Mouse (Mus musculus) cerebellum, postnatal 25 days (tissue): ENCODE measurements around the gene Grik3.
A peak's percentile ranks its signal among the peaks of the same experiment; 100 is the strongest.

Experiments used
- DNase-seq, 2 experiments: peaks; one replicate each; pipeline ENCODE4 v3.0.0; 2021; ENCODE audit warnings: mixed read lengths in 2 of 2

Gene Grik3

DNA sequence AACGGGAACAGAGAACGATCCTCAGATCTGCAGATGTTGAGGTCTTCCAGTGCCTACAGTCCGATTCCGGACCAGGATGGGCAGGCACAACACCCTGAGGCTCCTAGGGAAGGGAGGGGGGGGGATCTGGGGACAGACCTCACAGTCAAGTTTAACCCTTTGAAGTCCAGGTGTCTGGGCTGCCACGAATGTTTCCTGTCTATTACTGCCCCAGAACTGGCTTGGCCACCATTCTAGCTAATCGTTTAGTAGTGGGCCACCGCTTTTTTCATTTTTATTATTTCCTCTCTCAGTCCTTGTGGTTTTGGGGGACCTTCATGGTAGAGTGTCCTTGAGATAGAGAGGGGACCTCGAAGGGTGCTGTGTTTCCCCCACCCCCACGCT lies 1.6 kb downstream of the Grik3 start:
- no peak for DNase-seq

DNA sequence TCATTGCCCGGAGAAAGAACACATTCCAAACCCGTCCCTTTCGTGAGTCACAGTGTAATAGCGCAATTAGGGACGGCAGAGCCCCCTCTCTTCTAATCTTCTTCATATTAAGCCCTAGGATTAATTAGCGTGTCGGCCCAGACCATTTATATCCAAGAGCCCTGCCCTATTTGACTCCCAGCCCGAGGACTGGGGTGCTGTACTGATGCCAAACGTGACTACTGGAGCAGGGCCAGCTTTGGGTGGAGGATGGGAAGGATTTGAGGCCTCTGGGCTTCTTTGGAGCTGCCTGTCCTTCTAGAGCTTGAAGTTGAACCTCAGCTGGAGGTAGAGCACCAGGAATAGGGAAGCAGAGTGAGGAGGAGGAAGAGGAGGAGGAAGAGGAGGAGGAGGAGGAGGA lies 2.2 kb downstream of the Grik3 start:
- peak in 1 of 2 experiments; percentile 34 for DNase-seq

DNA sequence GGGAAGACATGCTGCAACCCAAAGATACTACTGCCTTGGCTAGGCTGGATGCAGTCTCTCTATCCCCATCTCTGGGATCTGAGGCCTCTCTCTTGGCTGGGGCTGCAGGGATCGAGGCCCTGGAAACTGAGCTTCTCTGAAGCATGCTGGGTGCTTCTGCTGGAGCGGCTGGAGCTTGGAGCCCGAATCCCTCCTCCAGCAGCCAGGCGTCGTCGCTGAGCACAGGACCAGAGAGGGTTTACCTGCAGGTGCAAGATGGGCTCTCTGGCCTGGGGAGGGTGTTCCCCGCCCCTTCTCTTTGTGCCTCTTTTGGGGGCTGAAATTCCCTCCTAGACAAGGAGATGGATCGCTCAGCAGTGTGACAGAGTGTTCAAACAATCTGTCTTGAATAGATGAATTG lies 2.6 kb downstream of the Grik3 start:
- DNase-seq = no peak

DNA sequence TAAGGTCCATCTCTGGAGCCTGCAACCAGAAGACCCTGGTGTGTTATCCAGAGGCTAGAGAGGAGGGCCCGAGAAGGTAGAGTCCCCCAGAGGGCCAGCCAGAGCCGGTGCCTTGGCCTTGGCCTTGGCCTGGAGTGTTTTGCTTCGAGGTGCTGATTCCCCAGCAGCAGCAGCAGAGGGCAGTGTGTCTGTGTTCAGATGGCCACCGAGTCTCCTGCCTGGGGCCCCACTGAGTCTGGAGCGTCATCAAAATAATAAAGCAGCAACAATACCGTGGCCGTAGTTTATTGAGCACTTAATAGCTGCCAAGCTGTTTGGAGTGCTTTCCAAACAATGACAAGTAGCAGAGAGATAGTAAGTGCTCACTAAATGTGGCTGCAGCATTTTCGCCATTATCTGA lies 5.0 kb downstream of the Grik3 start:
- no peak for DNase-seq

DNA sequence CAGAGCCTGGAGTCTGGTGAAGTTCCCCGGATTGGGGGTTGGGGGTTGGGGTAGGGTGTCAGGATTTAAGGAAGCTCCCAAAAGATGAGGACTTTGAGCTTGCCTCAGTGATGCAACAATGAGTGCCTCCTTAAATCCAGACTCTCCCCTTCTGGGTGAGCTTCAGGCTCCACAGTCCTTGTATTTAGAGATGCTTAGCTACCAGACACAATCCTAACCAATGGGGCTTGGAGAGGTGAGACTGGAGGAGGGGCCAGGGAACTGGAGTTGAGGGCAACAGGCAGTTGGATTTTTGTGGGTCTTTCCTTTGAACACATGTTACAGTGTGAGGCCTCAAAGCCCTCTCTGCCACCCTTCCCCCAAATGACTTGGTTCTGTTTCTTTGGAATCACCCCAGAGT lies 6.5 kb downstream of the Grik3 start:
- DNase-seq = no peak

DNA sequence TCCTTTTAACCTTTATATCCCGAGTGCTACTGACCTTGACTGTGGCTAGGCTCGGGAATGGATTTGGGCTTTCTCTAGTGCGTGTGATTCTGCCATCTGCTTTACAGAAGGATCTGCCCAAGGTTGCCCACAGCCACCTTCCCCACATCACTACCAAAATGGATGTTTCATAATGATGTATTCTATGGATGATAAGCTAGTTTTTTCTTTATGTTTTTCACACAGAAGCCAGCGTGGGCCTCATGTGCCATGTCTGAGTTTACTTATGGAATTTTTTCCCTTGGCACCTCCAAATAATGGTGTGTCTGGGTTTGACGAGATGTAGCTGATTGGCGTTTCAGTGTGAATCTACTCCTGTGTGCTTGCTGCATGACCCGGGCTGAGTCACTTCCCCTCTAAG lies 7.0 kb downstream of the Grik3 start:
- no peak for DNase-seq

DNA sequence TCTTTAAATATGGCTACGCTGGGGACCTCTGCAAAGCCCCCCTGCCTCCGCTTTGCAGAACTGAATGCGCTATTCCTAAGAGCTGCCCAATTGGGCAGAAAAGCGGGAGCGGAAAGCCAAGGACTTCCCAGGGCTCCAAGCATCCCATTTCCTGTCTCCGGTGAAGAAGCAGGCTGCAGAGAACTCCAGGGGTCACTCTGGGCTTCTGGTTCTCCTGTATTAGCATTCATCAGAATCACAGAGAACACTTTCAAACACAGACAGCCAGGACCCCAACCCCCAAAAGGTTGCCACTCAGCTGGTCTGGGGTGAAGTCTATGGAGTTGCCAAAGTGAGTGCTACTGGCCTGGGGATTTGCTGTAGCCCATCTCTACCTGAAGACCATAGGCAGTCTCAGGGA lies 8.4 kb downstream of the Grik3 start:
- no peak for DNase-seq

DNA sequence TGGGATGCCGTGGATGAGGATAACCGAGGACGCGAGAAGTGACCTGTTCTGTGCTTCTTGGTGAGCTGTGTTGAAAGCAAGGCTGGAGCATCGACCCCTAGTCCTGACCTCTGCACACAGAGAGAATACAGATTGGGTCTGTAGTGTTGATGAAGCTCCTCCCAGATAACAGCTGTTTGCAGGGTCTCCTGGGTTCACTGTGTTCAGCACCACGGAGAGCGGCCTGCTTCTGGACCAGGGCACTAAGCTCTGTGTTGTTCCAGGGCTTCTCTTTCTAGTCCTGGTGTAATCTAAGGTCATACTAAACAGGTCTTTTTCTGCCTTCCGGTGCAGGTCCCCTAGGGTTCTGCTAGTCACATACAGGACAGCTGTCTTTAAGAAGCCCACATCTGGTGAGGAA lies 12.4 kb downstream of the Grik3 start:
- no peak for DNase-seq

DNA sequence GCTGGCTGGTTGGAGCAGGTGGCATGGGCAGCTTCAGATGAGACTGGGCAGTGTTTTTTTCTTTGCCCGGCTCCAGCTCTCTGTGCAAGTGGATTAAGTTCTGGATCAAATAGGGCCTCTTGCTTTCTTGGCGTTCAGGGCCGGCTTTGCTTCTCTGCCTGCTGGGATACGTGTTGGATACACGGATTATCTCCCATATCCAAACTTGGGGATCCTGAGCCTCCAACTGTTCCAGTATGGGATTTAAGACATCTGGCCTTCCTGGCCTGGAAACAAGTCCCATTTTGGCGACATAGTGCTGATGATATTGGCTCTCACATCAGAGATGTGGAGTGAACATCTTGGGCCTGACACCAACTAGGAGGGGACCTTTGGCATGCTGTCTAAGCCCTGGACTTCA lies 21.9 kb downstream of the Grik3 start:
- no peak for DNase-seq

DNA sequence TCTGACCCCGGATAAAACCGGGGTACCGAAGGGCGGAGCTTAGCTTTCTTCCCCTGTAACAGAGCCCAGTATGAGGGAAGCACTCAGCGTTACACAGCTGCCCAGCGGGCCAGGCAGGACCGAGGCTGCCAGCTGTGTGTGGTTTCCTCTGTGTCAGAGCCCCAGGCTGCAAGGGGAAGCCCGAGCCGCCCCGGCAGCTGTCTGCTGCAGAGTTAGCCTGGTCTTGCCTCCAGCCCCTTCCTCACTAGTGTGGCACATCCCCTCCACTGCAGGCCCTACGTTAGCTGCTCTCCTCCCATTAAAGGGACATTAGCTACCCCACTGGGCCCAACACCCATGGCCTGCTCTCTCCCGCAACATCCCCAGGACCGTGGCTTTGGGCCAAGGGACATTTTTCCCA lies 25.1 kb downstream of the Grik3 start:
- DNase-seq = no peak

DNA sequence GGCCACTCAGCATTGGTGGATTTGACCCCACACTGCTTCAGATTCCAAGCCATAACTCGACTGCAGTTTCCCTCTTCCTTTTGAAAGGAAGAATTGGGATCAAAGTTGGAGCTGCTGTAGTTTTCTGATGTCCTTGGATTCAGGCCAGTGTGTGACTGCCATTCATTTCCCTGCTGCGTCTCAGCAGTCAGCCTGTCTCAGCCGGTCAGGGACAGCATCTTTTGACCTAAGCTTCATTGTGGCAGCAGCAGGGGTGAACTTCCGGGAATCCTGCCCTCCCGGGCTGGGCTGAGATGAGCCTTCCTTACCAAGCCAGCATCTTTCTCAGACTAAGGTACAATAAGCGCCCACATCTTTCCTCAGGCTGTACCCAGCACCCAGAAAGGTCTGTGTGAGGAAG lies 26.1 kb downstream of the Grik3 start:
- DNase-seq = no peak

DNA sequence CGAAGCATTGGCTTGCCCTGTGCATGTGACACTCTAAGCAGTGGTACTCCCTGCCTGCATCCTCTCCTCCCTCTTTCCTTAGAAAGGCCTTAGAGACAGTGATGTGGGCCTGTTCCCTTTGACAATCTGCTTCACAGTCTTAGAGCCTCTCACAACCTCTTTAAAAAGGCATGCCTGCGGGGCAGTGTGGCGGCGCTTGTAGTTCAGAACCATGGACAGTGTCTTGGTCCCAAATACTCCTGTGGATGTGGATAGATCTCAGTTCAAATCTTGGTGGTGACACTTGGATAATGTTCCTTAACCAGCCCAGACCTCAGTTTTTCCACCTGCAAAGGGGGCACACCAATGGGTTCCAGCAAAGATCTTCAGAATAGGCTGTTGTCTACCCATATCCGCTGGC lies 28.4 kb downstream of the Grik3 start:
- no peak for DNase-seq

DNA sequence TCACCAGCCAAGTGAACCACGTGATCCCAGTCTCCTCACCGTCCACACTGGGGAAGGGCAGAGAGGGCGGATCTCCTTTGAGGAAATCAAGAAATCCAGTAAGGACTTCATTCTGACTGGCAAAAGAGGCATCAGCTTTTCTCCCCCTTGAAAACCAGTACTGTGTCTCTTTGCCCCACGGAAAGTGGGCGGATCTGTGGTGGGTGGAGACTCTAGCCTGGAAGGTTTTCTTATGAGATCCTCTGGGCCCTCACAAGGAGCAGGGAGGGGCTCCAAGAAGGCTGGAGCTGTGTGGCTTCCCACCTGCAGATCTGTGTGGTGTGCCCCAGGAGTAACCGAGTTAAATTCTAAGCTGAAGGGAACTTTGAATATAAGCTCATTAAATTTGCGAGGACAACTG lies 32.4 kb downstream of the Grik3 start:
- no peak for DNase-seq

DNA sequence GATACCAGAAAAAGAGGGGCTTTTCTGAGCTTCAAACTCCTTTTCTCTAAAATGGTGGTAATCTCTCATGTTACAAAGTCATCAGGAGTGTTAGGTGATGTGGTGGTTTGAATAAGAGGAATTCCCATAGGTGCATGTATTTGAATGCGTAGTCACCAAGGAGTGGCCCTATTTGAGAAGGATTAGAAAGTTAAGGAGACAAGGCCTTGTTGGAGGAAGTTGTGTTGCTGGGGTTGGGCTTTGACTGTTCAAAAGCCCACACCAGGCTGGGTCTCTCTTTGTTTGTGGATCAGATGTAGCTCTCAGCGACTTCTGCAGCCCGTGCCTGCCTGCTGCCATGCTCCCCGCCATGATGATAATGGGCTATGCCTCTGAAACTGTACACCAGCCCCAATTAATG lies 34.8 kb downstream of the Grik3 start:
- DNase-seq = no peak

DNA sequence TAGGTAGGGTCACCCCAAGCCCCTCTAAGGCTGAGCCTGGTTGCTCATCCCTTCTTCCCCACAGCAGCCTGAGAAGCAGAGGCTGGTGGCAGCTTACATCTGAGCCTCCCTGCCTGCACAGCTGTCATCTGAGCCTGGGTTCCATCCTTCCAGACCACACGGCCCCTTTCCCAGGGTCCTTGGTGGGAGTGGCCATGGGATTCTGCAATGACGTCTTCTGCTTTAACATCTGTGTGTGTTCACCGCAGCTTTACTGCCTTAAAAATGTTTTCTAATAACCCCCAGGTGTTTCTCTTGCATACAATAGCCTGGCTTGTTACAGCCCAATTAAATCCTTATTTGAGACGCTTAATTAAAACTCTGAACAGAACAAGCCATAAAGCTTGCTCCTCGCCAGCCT lies 35.9 kb downstream of the Grik3 start:
- no peak for DNase-seq

DNA sequence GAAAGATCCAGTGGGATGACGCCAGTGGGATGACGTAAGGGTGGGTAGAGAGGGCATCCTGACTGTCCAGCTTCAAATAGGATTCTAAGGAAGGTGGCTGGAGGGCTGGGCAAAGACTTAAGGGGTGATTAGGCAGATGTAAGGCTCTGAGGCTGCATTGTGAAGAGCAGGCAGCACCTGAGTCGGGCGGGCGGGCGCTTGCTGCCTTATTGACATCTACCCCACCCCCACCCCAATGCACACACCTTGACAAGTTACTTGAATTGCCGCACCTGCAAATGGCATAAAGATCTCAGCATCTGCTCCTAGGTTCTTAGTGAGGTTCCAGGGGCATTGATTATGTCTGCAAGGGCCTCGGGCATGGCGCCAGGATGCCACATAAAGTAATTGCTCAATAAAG lies 43.5 kb downstream of the Grik3 start:
- DNase-seq = no peak

DNA sequence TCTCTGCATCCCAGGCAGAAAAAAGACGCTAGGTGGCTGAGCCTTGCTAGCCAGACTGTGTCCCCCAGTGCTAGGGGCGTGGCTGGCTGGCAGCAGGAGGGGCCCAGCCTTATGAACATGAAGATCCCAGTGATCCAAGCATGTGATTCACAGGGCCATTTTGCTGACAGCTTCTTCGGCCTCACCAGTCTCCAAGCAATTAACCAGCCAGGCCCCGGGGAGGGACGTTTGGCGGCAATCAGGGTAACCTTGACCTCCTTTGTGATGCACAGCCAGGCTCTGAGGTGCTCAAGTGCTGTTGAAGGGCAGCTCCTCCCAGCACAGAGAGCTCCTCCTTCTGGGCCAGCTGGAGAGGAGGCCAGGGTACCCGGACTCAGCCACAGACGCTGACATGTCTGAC lies 43.9 kb downstream of the Grik3 start:
- peak in 1 of 2 experiments; percentile 50 for DNase-seq

DNA sequence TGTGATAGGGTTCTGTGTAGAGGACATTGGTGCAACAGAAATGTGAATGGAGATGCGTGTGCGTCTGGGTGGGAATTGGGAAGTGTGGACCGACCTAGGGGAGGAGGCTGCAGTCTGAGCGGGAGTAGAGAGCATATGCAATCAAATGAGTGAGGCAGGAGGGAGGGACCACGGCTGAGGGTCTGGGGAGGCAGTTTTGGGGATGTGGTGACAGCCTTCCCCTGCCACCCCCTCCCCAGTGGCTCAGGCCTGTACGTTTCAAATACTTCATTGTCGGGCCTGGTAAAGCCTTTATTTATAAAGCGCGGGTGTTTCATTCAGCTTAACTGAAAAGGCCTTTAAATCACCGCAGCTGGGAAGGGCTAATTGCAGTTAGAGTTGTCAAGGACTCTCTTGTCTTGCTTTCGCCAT lies 44.5 kb downstream of the Grik3 start:
- no peak for DNase-seq

DNA sequence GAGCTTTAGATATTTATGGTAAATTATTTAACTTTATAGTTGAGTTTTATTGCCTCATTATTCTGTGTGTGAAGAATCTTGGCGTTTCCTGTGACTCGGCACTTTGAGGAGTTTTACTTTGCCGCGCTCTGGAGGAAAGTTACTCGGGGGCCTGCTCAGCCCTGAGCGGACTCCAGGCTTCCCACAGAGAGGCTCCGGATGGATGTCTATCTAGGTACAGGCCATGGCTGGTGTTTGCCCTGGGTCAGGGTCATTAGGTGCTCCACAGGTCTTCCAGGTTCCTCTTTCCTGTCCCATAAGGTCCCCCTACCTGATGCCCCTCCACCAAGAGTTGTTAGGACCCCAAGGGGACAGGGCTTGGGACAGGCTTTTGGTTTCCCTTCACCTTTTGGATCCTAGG lies 45.0 kb downstream of the Grik3 start:
- DNase-seq = no peak

DNA sequence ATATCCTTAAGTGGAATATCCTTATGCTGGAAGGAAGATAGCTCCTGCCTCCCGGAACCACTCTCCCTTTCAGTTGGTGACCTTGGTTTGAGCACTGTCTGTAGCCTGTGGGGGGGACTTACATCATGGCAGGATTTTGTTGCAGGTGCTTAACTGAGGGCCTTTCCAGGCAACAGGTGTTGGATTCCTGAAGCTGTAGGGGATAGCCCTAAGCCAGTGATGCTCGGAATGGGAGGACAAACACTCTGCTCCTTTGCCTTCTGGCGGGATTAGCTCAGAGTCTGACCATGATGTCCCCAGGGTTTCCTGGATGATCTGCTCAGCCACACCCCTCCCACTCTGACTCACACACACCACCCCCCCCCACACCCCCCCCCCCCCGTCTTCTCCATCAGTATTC lies 45.5 kb downstream of the Grik3 start:
- no peak for DNase-seq

DNA sequence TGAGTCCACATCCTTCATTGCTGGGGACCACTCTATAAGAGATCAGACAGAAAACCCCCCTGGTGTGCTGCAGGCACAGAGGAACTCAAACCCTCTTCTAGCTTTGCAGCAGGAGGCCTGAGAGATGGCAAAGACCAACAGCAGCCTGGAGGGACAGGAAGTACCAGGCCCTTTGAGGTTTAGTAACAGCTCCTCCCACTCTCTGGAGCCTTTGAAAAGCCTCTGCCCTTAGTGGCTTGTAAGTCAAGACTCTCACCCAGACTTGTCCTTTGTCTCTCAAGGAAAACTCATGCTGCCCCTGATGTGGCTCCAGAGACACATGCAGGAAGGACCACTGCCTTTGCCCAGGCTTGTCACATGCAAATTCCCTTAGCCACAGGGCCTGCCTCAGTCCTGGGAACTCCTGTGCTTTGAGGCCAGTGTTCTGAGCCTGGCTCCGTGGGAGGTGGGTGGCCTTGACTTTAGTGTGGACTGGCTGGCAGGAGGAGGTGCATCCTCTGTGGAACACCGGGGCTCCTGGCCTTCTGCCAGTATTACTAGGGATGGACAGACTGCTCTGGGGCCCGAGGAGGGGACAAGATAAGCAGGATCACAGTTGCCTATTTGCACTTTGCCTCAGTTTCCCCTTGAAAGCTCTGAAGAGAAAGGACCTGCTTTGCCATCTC lies 47.9 kb downstream of the Grik3 start:
- DNase-seq = no peak

DNA sequence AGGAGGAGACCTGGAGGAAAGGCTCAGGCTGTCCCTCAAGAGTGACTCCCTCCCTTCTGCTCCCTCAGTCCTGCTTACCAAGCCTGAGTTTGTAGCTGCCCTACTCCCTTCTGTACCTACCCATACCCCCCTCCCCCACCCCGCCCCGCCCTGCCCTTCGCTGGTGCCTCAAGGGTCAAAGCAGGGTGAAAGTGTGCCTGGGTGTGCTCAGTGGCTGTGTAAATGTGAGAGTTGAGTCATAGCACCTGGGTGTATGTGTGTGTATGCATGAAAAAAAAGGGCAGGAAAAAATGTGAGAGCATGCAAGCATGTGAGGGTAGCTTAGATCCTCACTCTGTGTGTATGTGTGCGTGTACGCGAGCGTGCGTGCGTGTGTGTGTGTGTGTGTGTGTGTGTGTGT lies 49.1 kb downstream of the Grik3 start:
- DNase-seq = no peak

DNA sequence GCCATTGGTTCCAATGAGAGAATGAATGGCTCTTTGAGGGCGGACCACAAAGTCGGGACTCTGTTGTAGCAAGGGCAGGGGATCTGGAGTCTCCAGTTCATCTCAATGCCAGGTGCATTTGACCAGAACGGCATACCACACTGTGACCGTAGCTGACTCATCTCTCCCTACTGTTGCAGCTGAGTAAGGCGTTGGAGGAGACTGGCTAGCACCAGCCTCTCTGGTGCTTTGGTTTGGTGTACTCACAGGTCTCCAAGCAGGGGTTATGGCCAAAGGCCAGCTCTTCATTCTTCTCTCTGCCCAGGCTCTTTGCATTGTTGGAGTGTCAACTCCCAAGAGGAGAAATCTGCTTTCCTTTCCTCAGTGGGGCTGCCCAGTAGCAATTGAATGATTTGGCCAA lies 52.7 kb downstream of the Grik3 start:
- DNase-seq = no peak

DNA sequence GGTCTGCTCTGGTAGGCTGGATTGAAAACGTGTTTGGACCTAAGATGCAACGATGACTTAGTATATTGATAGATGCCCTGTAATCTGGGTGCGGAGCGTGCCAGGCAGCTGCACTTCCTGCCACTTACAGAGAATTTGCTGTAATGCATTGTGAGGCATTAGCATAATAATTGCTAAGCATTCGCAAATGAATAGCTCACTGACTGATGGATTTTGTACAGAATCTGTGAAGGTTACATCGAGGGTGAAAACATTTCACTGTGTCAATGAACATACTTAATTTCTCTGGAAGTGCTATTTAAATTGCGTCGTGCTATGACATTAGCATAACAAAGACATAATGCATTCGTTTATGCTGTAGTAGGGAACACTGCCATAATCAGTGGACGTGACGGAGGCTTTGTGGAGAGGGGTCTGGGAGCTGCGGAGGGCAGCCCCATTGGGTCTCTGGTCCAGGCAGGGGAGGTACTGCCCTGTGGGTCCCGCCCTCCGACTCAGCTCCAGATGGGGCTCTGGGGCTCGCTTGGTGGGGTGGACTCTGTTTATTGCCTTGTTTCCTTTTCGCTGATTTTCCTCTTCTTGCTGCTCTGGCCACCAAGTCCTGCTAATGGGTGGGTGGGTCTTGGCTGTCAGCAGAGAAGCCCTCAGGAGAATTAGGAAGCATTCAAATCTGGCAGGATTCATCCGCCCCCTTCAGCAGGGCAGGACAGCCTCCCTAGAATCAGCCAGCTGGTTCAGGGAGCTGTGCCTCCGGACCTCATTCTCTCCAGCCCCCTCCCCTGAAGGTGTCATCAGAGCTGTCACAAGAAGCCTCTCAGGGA lies 54.7 kb downstream of the Grik3 start:
- DNase-seq = no peak

DNA sequence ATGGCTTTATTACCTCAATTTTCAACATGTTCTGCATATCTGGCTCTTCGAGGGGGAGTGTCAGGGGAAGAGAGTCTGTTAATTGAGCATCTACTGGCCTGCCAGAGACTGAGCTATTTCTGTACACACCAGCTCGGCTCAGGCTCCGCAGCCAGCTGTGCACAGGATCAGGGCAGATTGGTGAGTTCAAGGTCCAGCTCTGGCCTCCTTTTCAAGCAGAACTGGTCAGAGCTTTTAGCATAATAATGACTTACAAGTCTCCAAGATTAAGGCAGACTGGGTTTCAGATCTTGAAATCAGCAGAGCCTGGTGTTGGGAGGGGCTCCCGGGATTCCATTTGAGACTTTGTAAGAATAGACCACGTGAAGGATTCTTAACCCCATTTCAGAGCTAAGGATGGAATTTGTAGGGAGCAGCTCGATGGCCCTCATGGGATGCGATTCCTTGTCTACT lies 55.3 kb downstream of the Grik3 start:
- no peak for DNase-seq
